Mouse (Mus musculus): ENCODE measurements around the gene Mad1l1. TPM values are rescaled to one million over a fixed set of nuclear protein-coding genes. Genes with fewer than 3 reads are reported as not detected.
A peak's percentile ranks its signal among the peaks of the same experiment; 100 is the strongest.

Gene Mad1l1
- total RNA-seq, 2 experiments from 2014 or later, result 24.2 to 34.4 TPM

- no peak for DNase-seq (ENCODE audit: low spot score in 2 of 2)
Observed at GRCm38 (mm10) chr5:140101409-140102009, 219.8 kb downstream of the Mad1l1 start.

GRCm38 (mm10) chr5:140098711-140099110, 222.6 kb downstream of the Mad1l1 start:
- no peak for DNase-seq (ENCODE audit: low spot score in 2 of 2)

DNA sequence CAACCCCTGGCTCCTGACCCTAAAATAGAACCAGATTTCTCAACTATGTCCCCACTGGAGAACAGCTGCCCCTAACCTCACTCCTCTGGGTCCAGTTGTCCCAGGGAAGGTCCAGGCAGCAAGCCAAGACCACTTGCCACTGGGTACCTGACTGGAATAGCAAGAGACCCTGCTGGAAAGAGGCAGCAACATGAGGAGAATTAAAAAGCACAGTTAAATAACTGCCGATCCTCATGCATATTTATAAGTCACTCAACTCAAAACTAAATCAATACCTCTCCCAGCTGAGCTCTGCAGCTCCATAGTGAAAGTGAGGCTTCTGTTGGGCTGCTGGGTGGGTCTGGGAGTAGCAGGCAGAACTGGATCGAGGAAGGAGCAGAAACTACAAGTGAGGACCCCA, 226.1 kb downstream of the Mad1l1 start:
- DNase-seq (ENCODE audit: low spot score in 2 of 2), result no peak

DNA sequence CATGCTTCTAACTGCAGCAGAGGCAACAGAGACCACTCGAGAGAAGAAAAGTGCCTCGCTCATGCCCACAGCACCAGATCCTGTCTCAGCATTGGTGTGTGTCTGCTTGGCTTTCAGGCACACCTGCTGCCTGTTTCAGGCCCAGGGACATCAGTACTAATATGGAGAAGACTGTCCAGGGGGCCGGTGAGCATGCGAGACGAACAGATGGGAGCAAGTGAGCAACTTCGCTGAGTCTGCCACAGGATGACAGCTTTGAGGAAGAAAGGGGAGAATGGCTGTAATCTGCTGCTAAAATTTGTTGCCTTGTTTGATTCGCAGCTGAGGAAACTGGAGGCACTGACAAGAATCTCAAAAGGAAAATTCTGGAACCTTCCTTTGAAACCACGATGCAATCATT, 227.9 kb downstream of the Mad1l1 start:
- DNase-seq (ENCODE audit: low spot score in 2 of 2), result no peak

GRCm38 (mm10) chr5:140091601-140092000, 229.8 kb downstream of the Mad1l1 start:
- DNase-seq (ENCODE audit: low spot score in 2 of 2), result no peak

DNA sequence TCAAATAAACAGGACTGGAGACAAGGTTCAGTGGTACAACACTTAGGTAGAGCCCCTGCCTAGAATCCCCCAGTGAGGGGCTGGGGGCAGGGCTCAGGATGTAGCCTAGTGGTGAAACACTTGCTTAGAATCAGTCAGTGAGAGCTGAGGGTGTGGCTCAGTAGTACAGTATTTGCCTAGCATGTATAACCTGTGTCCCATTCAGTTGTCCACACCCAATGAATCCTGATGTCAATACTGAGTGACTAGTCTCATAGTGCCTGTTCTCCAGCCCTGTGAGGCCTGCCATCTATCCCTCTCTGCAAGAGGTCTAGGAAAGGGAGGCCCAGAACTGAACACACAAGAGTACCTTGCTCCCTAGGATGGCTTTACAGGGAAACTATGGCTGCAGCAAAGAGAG, 232.1 kb downstream of the Mad1l1 start:
- DNase-seq (ENCODE audit: low spot score in 2 of 2), result no peak

DNA sequence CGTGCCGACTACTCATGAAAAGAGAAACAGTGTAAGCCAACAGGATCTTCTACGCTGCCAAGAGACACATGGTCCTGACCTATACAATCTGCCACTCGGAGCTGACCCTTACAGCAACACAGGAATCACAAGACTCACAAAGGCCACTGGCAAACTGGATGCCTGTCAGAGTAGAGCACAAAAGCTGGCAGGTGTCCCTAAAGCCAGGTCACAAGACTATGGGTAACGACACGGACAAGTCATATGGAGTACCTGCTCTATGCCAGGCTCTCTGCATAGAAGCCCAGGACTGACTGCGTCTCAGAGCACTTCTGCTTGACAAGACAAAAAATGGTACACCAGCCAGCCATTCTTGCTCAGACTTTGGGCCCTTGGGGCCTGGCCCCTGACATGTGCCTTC, 234.1 kb downstream of the Mad1l1 start:
- DNase-seq (ENCODE audit: low spot score in 2 of 2), result no peak

DNA sequence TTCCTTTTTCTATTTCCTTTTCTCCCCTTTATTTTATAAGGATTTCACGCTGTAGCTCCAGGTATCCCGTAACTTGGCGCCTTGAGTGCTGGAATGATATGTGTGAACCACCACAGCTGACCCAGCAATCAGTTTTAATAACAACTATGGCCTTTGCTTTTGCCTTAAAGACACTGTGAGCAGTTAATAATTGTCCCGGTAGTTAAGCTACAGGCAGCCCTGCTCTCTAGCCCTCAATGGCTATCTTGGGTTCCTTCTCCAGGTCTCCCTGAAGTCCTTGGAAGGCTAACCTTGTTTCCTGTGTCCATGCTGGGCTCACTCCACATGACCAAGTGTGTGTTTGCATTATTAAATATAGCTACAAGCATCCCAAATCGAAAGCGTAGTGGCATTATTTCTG, 237.0 kb downstream of the Mad1l1 start:
- DNase-seq (ENCODE audit: low spot score in 2 of 2), result no peak

- no peak for DNase-seq (ENCODE audit: low spot score in 2 of 2)
Observed at GRCm38 (mm10) chr5:140083911-140084310, 237.4 kb downstream of the Mad1l1 start.

- no peak for DNase-seq (ENCODE audit: low spot score in 2 of 2)
Observed at GRCm38 (mm10) chr5:140082204-140082812, 239.0 kb downstream of the Mad1l1 start.

GRCm38 (mm10) chr5:140081084-140081483, 240.3 kb downstream of the Mad1l1 start:
- no peak for DNase-seq (ENCODE audit: low spot score in 2 of 2)

DNA sequence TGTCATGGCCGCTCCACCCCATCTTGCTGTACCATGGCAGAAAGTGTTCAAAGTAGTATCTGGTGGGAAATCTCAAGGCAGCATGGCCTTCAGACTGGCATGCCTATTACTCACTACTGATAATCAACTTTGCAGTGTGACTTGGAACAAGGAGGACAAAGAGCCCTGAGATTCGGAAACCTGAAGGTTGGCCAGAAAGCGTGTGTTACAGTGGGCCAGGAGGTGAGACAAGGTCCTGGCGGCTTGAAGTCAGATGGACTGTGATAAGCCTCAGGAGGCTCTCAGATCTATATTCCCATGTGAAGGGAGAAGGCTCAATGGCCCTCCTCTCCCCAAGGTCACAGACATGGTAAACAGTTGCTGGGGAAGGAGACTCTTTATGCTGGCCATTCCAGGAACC, 241.8 kb downstream of the Mad1l1 start:
- DNase-seq (ENCODE audit: low spot score in 2 of 2), result no peak

DNA sequence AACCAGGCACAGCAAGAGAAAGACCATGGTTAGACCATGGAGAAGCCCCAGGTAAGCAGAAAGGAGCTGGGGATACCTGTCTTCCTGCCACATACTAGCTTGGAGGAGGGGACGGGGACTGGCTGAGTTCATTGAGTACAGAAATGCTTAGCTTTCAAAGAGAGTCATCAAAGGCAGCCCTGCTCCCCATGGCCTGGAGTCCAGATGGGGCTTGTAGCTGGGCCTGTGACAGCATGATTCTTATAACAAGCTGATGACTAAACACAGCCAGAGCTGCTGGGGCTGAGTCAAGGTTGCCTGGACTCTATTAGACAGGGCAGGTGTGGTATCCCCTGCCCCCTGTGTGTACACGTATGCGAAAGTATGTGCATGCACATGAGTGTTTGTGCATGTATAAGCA, 242.9 kb downstream of the Mad1l1 start:
- no peak for DNase-seq (ENCODE audit: low spot score in 2 of 2)

GRCm38 (mm10) chr5:140076438-140076837, 244.9 kb downstream of the Mad1l1 start:
- DNase-seq (ENCODE audit: low spot score in 2 of 2), result no peak

DNA sequence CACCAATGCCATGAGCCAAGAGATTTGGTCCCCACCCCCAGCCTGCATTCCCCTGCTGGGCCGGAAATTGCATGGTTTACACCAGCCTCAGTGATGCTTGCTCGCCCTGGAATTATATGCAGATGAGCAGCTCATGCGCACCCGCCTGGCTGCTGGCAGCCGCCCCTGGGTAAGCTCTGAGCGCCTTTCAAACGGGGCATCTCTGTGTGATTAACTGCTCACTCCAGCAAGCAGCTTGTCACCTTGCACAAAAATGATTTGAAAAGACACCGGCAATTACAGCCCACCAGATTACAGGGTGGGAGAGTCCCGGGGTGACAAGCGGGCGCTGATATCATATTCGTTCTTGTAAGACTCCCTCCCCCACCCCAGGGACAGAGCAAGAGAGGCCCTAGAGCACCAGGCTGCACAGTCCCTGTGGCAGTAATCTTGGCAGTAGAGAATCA, 247.7 kb downstream of the Mad1l1 start:
- DNase-seq (ENCODE audit: low spot score in 2 of 2), result no peak

DNA sequence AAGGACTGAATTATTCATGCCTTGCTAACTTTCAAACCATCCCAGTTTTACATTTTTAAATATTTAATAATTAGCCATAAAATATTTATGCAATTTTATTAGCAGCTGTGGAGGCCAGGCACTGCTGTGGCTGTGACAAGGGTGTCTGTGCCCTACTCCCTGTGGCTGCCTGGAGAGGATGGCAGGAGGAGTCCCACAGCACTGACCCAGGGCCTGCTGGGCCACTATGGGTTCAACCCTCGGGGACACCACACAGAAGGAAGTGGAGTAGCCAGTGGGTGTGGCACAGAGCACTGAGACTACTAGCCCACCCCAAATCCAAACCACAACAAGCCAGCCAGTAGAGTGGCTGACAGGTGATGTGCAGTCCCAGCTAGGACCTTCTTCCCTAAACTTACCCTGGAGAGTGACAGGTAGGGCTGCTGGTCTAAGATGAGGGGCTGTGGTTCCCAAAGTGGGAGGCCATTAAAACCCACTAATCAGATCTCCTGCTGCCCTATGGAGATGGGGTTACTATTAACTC, 248.1 kb downstream of the Mad1l1 start:
- DNase-seq (ENCODE audit: low spot score in 2 of 2), result no peak

DNA sequence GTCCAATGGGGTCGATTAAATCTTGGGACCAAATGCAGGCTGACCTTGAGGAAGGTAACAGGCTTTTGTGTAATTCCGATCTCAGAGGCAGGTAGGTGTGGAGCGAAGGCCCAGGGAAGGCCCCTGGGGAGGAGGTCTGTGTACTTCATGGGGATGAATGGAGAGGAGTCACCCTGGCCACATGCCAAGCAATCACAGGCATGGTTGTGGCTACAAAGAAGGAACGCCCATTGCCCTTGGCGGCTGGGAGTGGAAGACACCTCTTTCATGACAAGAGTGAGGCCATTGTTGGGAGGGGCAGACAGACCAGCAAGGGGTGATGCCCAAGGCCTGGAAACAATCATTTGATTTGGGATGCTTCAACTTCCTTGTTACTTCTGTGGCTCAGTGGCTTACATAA, 252.8 kb downstream of the Mad1l1 start:
- peak in 1 of 2 experiments; percentile 43 for DNase-seq (ENCODE audit: low spot score in 2 of 2)

DNA sequence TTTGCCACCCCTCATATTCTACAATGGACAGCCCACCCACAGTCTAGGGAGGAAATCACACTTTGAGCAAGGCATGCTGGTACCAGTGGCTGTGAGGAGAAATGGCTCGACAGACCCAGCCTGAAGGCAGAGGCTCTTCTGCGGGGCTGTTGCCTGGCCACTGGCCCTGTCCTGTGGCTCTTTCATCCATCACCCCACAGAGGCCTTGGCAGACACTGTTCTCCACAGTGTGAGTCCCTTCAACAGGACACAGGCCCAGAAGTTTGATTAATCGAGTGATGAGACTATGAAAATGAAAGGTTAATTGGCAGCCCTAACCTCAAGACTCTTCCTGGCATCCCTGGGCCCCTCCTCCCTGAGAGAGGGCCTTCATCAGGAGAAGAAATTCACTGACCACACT, 253.3 kb downstream of the Mad1l1 start:
- no peak for DNase-seq (ENCODE audit: low spot score in 2 of 2)

DNA sequence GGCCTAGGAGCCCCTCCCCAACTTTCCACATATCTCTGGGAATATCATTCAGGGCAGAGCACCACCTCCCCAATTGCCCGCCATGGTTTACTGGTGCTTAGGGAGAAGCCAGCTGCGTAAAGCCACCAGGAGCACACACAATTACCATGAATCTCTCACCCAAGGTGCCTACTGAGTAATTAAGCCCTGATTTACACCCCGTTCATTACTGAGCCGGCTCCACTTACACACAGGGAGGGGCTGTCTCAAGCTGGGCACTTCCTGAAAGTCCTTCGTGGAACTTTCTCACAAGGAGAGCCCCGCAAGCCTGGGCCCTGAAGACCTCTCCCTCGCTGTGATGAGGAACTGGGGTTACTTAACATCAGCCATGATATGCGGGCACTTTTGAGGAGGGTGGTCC, 254.6 kb downstream of the Mad1l1 start:
- DNase-seq (ENCODE audit: low spot score in 2 of 2), result no peak

- DNase-seq (ENCODE audit: low spot score in 2 of 2), result no peak
Observed at GRCm38 (mm10) chr5:140066281-140066680, 255.1 kb downstream of the Mad1l1 start.

DNA sequence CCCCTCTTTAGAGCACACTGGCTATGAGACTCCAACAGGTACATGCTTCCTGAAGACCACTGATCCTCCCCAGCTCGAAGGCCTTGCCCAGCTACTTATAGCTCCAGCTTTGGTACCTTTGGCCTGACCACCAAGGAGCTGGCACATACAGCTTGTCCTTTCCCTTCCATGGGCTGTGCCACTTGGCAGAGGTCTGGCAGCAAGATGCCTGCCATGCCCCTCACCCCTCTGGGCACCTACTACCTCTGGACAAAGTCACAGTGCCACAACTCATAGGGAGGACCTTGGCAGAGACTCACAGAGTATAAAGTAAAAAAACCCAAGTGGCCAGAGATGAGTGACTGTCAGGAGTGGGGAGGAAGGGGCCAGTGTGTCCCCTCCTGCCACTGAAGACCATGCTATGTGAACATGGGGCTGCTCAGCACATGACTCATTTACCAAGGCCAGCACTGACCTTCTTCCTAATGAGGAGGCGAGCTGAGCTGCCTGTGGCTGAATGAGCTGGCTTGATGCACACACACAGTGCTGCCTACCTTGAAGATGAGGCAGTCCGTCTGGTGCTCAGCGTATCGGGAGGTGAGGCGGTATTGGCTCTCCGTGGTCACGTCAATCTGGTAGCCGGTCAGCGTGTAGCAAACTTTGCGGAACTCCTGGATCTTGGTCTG, 255.9 kb downstream of the Mad1l1 start:
- no peak for DNase-seq (ENCODE audit: low spot score in 2 of 2)

- no peak for DNase-seq (ENCODE audit: low spot score in 2 of 2)
Observed at GRCm38 (mm10) chr5:140064521-140064920, 256.8 kb downstream of the Mad1l1 start.
